Mouse (Mus musculus): ENCODE data around the gene Anxa7.

GRCm38 (mm10) chr14:20431726-20432125 is 48.2 kb downstream of the Anxa7 start:
- TF ChIP-seq CTCF (IDR thresholded peaks at IDR 0.05; ENCODE audit: low read depth, low read length) (no peak), POLR2A (IDR thresholded peaks at IDR 0.05; ENCODE audit: insufficient read depth, low read length) (no peak)
